Mouse (Mus musculus) liver, postnatal 0 days (tissue): ENCODE measurements around the gene Dennd1b.

Experiments
- CTCF ChIP-seq: sonication (generic); IDR thresholded peaks from 2 replicates; pipeline ENCODE4 v1.5.1; 2016; ENCODE audit warnings: antibody characterized with exemption, low read depth
- EP300 ChIP-seq: IDR thresholded peaks from 2 replicates; pipeline ENCODE4 v1.6.1; 2016; ENCODE audit warnings: antibody characterized with exemption, low read depth, mild to moderate bottlenecking

DNA sequence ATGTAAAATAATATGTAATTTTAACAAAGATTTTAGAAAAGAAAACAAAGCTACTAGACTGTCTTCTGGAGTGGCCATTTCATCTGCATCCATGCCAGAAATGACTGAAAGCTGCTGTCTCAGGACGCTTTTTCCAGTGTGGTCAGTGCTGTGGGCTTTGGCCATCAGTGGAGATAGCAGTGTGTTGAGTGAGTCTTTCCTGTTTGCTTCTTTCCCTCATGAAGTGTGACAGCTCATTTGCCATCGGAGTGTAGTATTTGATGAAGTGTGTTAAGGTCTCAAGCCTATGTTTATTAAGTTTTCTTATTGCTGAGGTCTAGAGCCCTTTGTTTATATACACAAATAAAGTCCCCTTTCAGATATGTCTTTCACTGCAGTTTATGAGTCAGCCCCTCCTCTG, 112.4 kb downstream of the Dennd1b start:
- no peak for TF ChIP-seq CTCF
- TF ChIP-seq EP300, result no peak
